In the genomic region with DNA sequence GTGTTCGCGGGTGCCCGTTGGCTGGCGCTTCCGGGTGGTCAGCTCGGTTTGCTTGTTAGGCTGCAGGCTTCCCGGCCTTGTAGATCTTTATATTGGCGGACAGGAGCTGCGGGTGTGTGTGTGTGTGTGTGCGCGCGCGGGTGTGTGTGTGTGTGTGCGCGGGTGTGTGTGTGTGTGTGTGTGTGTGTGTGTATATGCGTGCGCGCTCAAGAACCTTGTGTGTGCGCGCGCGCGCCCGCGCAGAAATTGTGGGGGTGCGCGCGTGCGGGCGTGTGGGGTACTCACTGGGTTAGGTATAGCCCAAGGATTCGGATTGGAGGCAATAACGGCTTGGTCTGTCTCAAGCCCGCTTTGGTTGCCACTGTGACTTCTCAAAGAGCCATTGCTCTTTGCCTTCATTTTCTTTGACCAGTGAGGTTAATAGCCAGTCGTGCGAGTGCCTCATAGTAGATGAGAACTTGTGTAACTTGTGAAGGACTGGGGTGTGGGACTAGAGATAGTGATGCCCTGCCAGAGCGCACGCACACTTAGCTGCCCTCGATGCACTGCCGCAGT, we compare ENCODE assay signal across 8 mouse cellular contexts. TPM values are rescaled to one million over a fixed set of nuclear protein-coding genes. Genes with fewer than 3 reads are reported as not detected.
DNase-seq lines count a peak whose midpoint lies in the region; ATAC-seq and TF ChIP-seq lines count a peak whose summit lies in the region.

No protein-coding gene starts in this region.

- peak; percentile 63 for DNase-seq in kidney, adult 18-20 months
- no peak for DNase-seq in kidney, adult 9 months
- DNase-seq in brain, adult 2 months (ENCODE audit: low read depth, low spot score): peak; percentile 74
- DNase-seq in forebrain, embryonic 11.5 days (ENCODE audit: low spot score): no peak
- DNase-seq in hindbrain, embryonic 14.5 days (ENCODE audit: low spot score): peak; percentile 64
- DNase-seq in left cerebral cortex, postnatal 4 days: peak; percentile 48
- DNase-seq in stomach, postnatal 0 days (ENCODE audit: low spot score): no peak

- H3K4me3 ChIP-seq in forebrain, embryonic 11.5 days (ENCODE audit: low read depth, low read length): peak overlapping the region; percentile 91
- H3K4me3 ChIP-seq in hindbrain, embryonic 14.5 days (replicated peaks; ENCODE audit: low read length): peak overlapping the region; percentile 95
- peak overlapping the region; percentile 90 for H3K4me3 ChIP-seq in stomach, postnatal 0 days (ENCODE audit: low read depth, low read length)

- peak overlapping the region; percentile 76 for H3K4me2 ChIP-seq in forebrain, embryonic 11.5 days (ENCODE audit: low read depth, low read length, severe bottlenecking)
- peak overlapping the region; percentile 79 for H3K4me2 ChIP-seq in hindbrain, embryonic 14.5 days (replicated peaks)
- H3K4me2 ChIP-seq in stomach, postnatal 0 days (replicated peaks; ENCODE audit: low read depth): peak overlapping the region; percentile 73

- TF ChIP-seq CTCF in stomach, postnatal 0 days (IDR thresholded peaks at IDR 0.05; ENCODE audit: low read depth): no peak

- H3K9me3 ChIP-seq in forebrain, embryonic 11.5 days (ENCODE audit: control insufficient read depth, low read length): no peaks in the 10 kb centered on the region; the same call in 1 of the 2 replicates
- H3K9me3 ChIP-seq in hindbrain, embryonic 14.5 days (ENCODE audit: control insufficient read depth, low read length): no peaks in the 10 kb centered on the region
- H3K9me3 ChIP-seq in stomach, postnatal 0 days (ENCODE audit: control insufficient read depth, low read length): no peaks in the 10 kb centered on the region

- H3K36me3 ChIP-seq in forebrain, embryonic 11.5 days (ENCODE audit: control insufficient read depth, insufficient read depth, low read length): no peaks in the 10 kb centered on the region
- peaks cover 14% of the 10 kb centered on the region for H3K36me3 ChIP-seq in hindbrain, embryonic 14.5 days (replicated peaks; ENCODE audit: control insufficient read depth, insufficient read depth)
- H3K36me3 ChIP-seq in stomach, postnatal 0 days (ENCODE audit: control insufficient read depth, insufficient read depth, low read length): peaks cover 3% of the 10 kb centered on the region; the same call in 1 of the 2 replicates

- H3K9ac ChIP-seq in forebrain, embryonic 11.5 days (ENCODE audit: low read length): peak overlapping the region; percentile 75
- H3K9ac ChIP-seq in hindbrain, embryonic 14.5 days: peak overlapping the region; percentile 94
- peak overlapping the region; percentile 95 for H3K9ac ChIP-seq in stomach, postnatal 0 days (ENCODE audit: low read length)

- WGBS in forebrain, embryonic 11.5 days: 5% methylated on average over 39 of the region's 39 CpGs
- WGBS in hindbrain, embryonic 14.5 days: 4% methylated on average over 39 of the region's 39 CpGs
- WGBS in stomach, postnatal 0 days: 3% methylated on average over 38 of the region's 39 CpGs

- H3K27ac ChIP-seq in forebrain, embryonic 11.5 days (ENCODE audit: low read depth, low read length): peak overlapping the region; percentile 57; the same call in 1 of the 2 replicates
- H3K27ac ChIP-seq in hindbrain, embryonic 14.5 days: peak overlapping the region; percentile 84
- peak overlapping the region; percentile 94 for H3K27ac ChIP-seq in stomach, postnatal 0 days (replicated peaks)

- peaks cover 2% of the 10 kb centered on the region; the same call in 1 of the 2 replicates for H3K4me1 ChIP-seq in forebrain, embryonic 11.5 days (replicated peaks; ENCODE audit: control insufficient read depth, insufficient read depth, low read length)
- H3K4me1 ChIP-seq in hindbrain, embryonic 14.5 days (replicated peaks; ENCODE audit: control insufficient read depth, insufficient read depth, low read length): peaks cover 13% of the 10 kb centered on the region
- H3K4me1 ChIP-seq in stomach, postnatal 0 days (replicated peaks; ENCODE audit: control insufficient read depth, insufficient read depth): no peaks in the 10 kb centered on the region

- no peaks in the 10 kb centered on the region for H3K27me3 ChIP-seq in forebrain, embryonic 11.5 days (ENCODE audit: control insufficient read depth, insufficient read depth, low read length)
- H3K27me3 ChIP-seq in hindbrain, embryonic 14.5 days (ENCODE audit: control insufficient read depth, insufficient read depth, low read length): no peaks in the 10 kb centered on the region
- H3K27me3 ChIP-seq in stomach, postnatal 0 days (ENCODE audit: control insufficient read depth, insufficient read depth, low read length): no peaks in the 10 kb centered on the region

- peak; percentile 36 for ATAC-seq in forebrain, embryonic 11.5 days (replicated peaks; ENCODE audit: low FRiP score)
- peak; percentile 74; the same call in 1 of the 2 replicates for ATAC-seq in hindbrain, embryonic 14.5 days (ENCODE audit: low FRiP score)
- ATAC-seq in megakaryocyte-erythroid progenitor cell, adult 5-6 weeks (replicated peaks; ENCODE audit: low FRiP score, low TSS enrichment, poor library complexity, severe bottlenecking): peak; percentile 71
- ATAC-seq in stomach, postnatal 0 days (ENCODE audit: low FRiP score, low TSS enrichment): peak; percentile 73

- no peak for TF ChIP-seq EP300 in stomach, postnatal 0 days (optimal IDR thresholded peaks at IDR 0.05)

- intact Hi-C loops in left cerebral cortex, postnatal 4 days (cut with DNase I): no loop called here

RNA-seq across cellular contexts. Expression of a gene that starts 0.5 kb away (rescaled TPM):
- polyA plus RNA-seq in forebrain, embryonic 11.5 days (2014; fragmentation: Nextera tagmentation; extraction: Ambion mirVana): 25.1 and 27.4 TPM in 2 replicates
- 22.1 and 23.5 TPM in 2 replicates for polyA plus RNA-seq in hindbrain, embryonic 14.5 days (2014; fragmentation: Nextera tagmentation; extraction: Ambion mirVana)
- 10 to 100 TPM; 19.1 to 20.2 TPM for total RNA-seq in left cerebral cortex, postnatal 4 days (2021)
- 14.2 and 25.0 TPM in 2 replicates for total RNA-seq in megakaryocyte-erythroid progenitor cell, adult 5-6 weeks (2014; fragmentation: Nextera tagmentation)
- total RNA-seq in megakaryocyte-erythroid progenitor cell, adult 5-6 weeks (2017): 4.8 and 6.0 TPM in 2 replicates
- polyA plus RNA-seq in stomach, postnatal 0 days (2015; fragmentation: Nextera tagmentation; extraction: Ambion mirVana): 13.6 and 15.2 TPM in 2 replicates

RNA-seq across cellular contexts. Expression of a gene that starts 21.1 kb away (rescaled TPM):
- not detected in 2 replicates for polyA plus RNA-seq in forebrain, embryonic 11.5 days (2014; fragmentation: Nextera tagmentation; extraction: Ambion mirVana)
- polyA plus RNA-seq in hindbrain, embryonic 14.5 days (2014; fragmentation: Nextera tagmentation; extraction: Ambion mirVana): 0.10 and 0.24 TPM in 2 replicates
- 1 to 10 TPM in 1 of 2 experiments, under 1 TPM in 1; 0.95 to 1.1 TPM for total RNA-seq in left cerebral cortex, postnatal 4 days (2021)
- total RNA-seq in megakaryocyte-erythroid progenitor cell, adult 5-6 weeks (2014; fragmentation: Nextera tagmentation): 0.52 and 1.7 TPM in 2 replicates
- total RNA-seq in megakaryocyte-erythroid progenitor cell, adult 5-6 weeks (2017): 1.3 TPM in 1 of 2 replicates, not detected in the other
- 0.07 and 0.11 TPM in 2 replicates for polyA plus RNA-seq in stomach, postnatal 0 days (2015; fragmentation: Nextera tagmentation; extraction: Ambion mirVana)

RNA-seq across cellular contexts. Expression of a gene that starts 25.3 kb away (rescaled TPM):
- polyA plus RNA-seq in forebrain, embryonic 11.5 days (2014; fragmentation: Nextera tagmentation; extraction: Ambion mirVana): not detected in 2 replicates
- not detected in 2 replicates for polyA plus RNA-seq in hindbrain, embryonic 14.5 days (2014; fragmentation: Nextera tagmentation; extraction: Ambion mirVana)
- total RNA-seq in left cerebral cortex, postnatal 4 days (2021): not detected
- not detected in 2 replicates for total RNA-seq in megakaryocyte-erythroid progenitor cell, adult 5-6 weeks (2014; fragmentation: Nextera tagmentation)
- not detected in 2 replicates for total RNA-seq in megakaryocyte-erythroid progenitor cell, adult 5-6 weeks (2017)
- not detected in 2 replicates for polyA plus RNA-seq in stomach, postnatal 0 days (2015; fragmentation: Nextera tagmentation; extraction: Ambion mirVana)

RNA-seq across cellular contexts. Expression of a gene that starts 55.4 kb away (rescaled TPM):
- polyA plus RNA-seq in forebrain, embryonic 11.5 days (2014; fragmentation: Nextera tagmentation; extraction: Ambion mirVana): 32.9 and 39.5 TPM in 2 replicates
- 41.0 and 43.1 TPM in 2 replicates for polyA plus RNA-seq in hindbrain, embryonic 14.5 days (2014; fragmentation: Nextera tagmentation; extraction: Ambion mirVana)
- 100 to 1,000 TPM; 133 to 137 TPM for total RNA-seq in left cerebral cortex, postnatal 4 days (2021)
- total RNA-seq in megakaryocyte-erythroid progenitor cell, adult 5-6 weeks (2014; fragmentation: Nextera tagmentation): 151 and 213 TPM in 2 replicates
- total RNA-seq in megakaryocyte-erythroid progenitor cell, adult 5-6 weeks (2017): 158 and 213 TPM in 2 replicates
- polyA plus RNA-seq in stomach, postnatal 0 days (2015; fragmentation: Nextera tagmentation; extraction: Ambion mirVana): 20.7 and 23.9 TPM in 2 replicates

RNA-seq across cellular contexts. Expression of a gene that starts 56.9 kb away (rescaled TPM):
- polyA plus RNA-seq in forebrain, embryonic 11.5 days (2014; fragmentation: Nextera tagmentation; extraction: Ambion mirVana): 91.5 and 102 TPM in 2 replicates
- 55.8 and 65.2 TPM in 2 replicates for polyA plus RNA-seq in hindbrain, embryonic 14.5 days (2014; fragmentation: Nextera tagmentation; extraction: Ambion mirVana)
- total RNA-seq in left cerebral cortex, postnatal 4 days (2021): 10 to 100 TPM; 74.5 to 75.2 TPM
- total RNA-seq in megakaryocyte-erythroid progenitor cell, adult 5-6 weeks (2014; fragmentation: Nextera tagmentation): 58.1 and 73.0 TPM in 2 replicates
- 24.7 and 36.4 TPM in 2 replicates for total RNA-seq in megakaryocyte-erythroid progenitor cell, adult 5-6 weeks (2017)
- 29.4 and 38.0 TPM in 2 replicates for polyA plus RNA-seq in stomach, postnatal 0 days (2015; fragmentation: Nextera tagmentation; extraction: Ambion mirVana)

Comparison
In these comparisons a context has a peak if more than half of its experiments do, and no peak if none do; other contexts are left out.
1. DNase-seq: peak in kidney, adult 18-20 months (single experiment), brain, adult 2 months (single experiment), hindbrain, embryonic 14.5 days (single experiment) and left cerebral cortex, postnatal 4 days (single experiment); none in kidney, adult 9 months (single experiment), forebrain, embryonic 11.5 days (single experiment) and stomach, postnatal 0 days (single experiment).
2. Peak in every context shown above with its lines, with median percentiles within 50 percentile points of each other: ATAC-seq, H3K27ac ChIP-seq, H3K4me2 ChIP-seq, H3K4me3 ChIP-seq and H3K9ac ChIP-seq.